Mouse (Mus musculus) midbrain, embryonic 14.5 days (tissue): Measurements from ENCODE around the gene Cntfr. TPM values are rescaled to one million over a fixed set of nuclear protein-coding genes. Genes with fewer than 3 reads are reported as not detected.
"Not testable (repeated sequence)": the region's sequence is repeated elsewhere in the genome, so short reads cannot be mapped to it uniquely, and the experiment has no call there.

Experiments
- ATAC-seq: fragments of 200-750 bp; cut with Nextera tagmentation; 2 replicates; pipeline ENCODE4 v1.8.0; 2017; ENCODE audit warnings: moderate number of reproducible peaks, moderate library complexity; ENCODE audit not compliant: low FRiP score, low TSS enrichment
- DNase-seq: peaks from one replicate; pipeline ENCODE4 v3.0.0-alpha.2; 2015
- H3K27ac ChIP-seq: fragments of 300-500 bp; sonication (generic); replicated peaks from 2 replicates; pipeline ENCODE4 v1.5.1; 2014; ENCODE audit warnings: mild to moderate bottlenecking, low read depth, low read length, moderate library complexity
- H3K27me3 ChIP-seq: fragments of 300-500 bp; sonication (generic); 2 replicates; pipeline ENCODE4 v1.6.1; 2014; ENCODE audit warnings: low read length, control low read depth, mixed read lengths; ENCODE audit not compliant: control insufficient read depth, insufficient read depth
- H3K36me3 ChIP-seq: fragments of 300-500 bp; sonication (generic); 2 replicates; pipeline ENCODE4 v1.6.1; 2014; ENCODE audit warnings: low read length, control low read depth; ENCODE audit not compliant: control insufficient read depth, insufficient read depth
- H3K4me1 ChIP-seq: fragments of 300-500 bp; sonication (generic); 2 replicates; pipeline ENCODE4 v1.6.1; 2014; ENCODE audit warnings: mild to moderate bottlenecking, antibody characterized with exemption, low read length, control low read depth; ENCODE audit not compliant: control insufficient read depth, insufficient read depth
- H3K4me2 ChIP-seq: fragments of 300-500 bp; sonication (generic); 2 replicates; pipeline ENCODE4 v1.6.1; 2014; ENCODE audit warnings: mild to moderate bottlenecking, low read length, moderate library complexity
- H3K4me3 ChIP-seq: fragments of 300-500 bp; sonication (generic); replicated peaks from 2 replicates; pipeline ENCODE4 v1.5.1; 2014; ENCODE audit warnings: low read depth, low read length
- H3K9ac ChIP-seq: fragments of 300-500 bp; sonication (generic); replicated peaks from 2 replicates; pipeline ENCODE4 v1.6.1; 2014; ENCODE audit warnings: mild to moderate bottlenecking, low read length, moderate library complexity
- H3K9me3 ChIP-seq: fragments of 300-500 bp; sonication (generic); 2 replicates; pipeline ENCODE4 v1.6.1; 2016; ENCODE audit warnings: low read length, control low read depth, mixed read lengths; ENCODE audit not compliant: control insufficient read depth
- WGBS: fragments of 180-500 bp; shearing (Covaris S2); extraction: QIAGEN DNeasy Blood & Tissue Kit; methylation state at CpG from one replicate; pipeline ENCODE4 v1.1.7; 2014; 5-methylcytosine and 5-hydroxymethylcytosine counted together
- polyA plus RNA-seq: library from polyadenylated mRNA; unstranded; fragments of >200 nt; fragmentation: Nextera tagmentation; extraction: Ambion mirVana; gene quantifications from 2 replicates; pipeline ENCODE4 v1.2.1, GENCODE M21; 2014

Cntfr gene
- polyA plus RNA-seq, 1 experiment from 2014 or later, result 23.9 TPM

DNA sequence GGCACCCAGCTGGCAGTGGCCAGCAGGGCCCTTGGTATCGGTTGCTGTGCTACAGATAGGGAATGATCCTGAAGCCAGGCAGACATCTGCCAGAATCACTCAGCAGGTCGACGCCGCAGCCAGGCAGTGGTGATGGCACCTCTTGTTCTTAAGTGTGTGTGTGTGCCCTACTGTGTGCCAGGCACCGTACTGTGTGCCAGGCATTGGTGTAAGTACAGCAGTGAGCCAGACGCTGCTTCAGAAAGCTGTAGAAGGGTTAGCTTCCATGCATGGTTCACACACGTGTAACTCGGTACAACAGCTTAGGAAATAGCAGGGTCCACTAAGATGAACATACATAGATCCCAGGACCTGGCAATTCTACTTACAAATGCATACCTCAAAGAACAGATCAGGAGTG, 3.3 kb upstream of the Cntfr start:
- H3K9ac ChIP-seq, H3K27ac ChIP-seq, H3K9me3 ChIP-seq, H3K36me3 ChIP-seq, H3K4me3 ChIP-seq, H3K4me1 ChIP-seq, DNase-seq, H3K4me2 ChIP-seq, ATAC-seq, H3K27me3 ChIP-seq: not testable (repeated sequence)
- 81% methylated on average over 2 of the region's 8 CpGs for WGBS

DNA sequence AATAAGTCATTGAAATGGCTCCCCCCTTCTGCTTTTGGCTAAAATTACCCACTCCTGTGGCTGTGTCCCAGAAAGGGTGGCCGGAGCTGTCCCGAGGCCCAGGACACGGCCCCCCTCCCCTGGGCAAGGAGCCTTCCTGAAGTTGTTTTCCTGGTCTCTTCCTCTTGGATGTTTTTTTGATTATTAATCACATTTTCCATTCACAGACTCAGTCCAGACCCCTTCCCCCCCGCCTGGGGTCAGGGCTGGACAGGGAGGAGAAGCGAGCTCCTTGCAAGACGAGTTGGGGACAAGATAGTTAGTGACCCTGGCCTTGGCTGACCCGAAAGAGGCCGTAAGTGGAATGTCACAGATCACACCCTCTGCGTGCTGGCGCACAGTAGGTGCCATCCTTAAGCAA, 2.9 kb upstream of the Cntfr start, which contains the start of gene Il11ra1:
Gene Il11ra1, plus strand, starts transcription at position 207 of the 400 bp plus-strand sequence.
- H3K9me3 ChIP-seq, H3K4me2 ChIP-seq, DNase-seq, H3K36me3 ChIP-seq, H3K9ac ChIP-seq, ATAC-seq, H3K4me3 ChIP-seq, H3K27me3 ChIP-seq, H3K4me1 ChIP-seq, H3K27ac ChIP-seq: not testable (repeated sequence)
- 84% methylated on average over 10 of the region's 10 CpGs for WGBS

- H3K36me3 ChIP-seq, H3K9me3 ChIP-seq, DNase-seq, ATAC-seq, H3K4me3 ChIP-seq, H3K4me1 ChIP-seq, H3K27me3 ChIP-seq, H3K9ac ChIP-seq, H3K27ac ChIP-seq: not testable (repeated sequence)
- 9% methylated on average over 23 of the region's 32 CpGs for WGBS
- H3K4me2 ChIP-seq, result 0 out of 2 replicates have a peak overlapping the region, but pooled peaks have one; percentile 17
These were observed 1.6 kb upstream of the Cntfr start for GRCm38 (mm10) chr4:41698421-41699016.

DNA sequence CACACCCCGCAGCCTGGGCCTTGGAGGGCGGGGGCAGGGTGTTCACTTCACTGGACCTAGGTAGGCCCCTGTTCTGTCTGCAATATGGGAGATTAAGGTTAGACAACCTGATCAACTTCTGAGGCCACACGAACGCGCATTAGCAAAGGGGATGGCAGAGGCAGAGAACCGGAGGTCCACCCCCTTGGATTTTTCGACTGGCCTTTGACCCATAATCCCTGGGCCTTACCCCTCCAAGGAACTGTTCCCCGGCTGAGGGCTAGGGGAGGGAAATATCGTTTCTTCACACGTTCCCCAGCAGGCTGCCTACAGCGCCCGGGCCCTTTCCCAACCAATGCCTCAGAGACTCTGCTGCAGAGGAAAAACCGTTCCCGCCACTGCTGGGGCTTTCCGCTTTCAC, 437 bp downstream of the Cntfr start:
- WGBS, result 4% methylated on average over 11 of the region's 15 CpGs
- not testable (repeated sequence) for H3K4me2 ChIP-seq, DNase-seq, H3K27me3 ChIP-seq, H3K4me1 ChIP-seq, H3K4me3 ChIP-seq, H3K9ac ChIP-seq, H3K27ac ChIP-seq, H3K9me3 ChIP-seq, H3K36me3 ChIP-seq, ATAC-seq

DNA sequence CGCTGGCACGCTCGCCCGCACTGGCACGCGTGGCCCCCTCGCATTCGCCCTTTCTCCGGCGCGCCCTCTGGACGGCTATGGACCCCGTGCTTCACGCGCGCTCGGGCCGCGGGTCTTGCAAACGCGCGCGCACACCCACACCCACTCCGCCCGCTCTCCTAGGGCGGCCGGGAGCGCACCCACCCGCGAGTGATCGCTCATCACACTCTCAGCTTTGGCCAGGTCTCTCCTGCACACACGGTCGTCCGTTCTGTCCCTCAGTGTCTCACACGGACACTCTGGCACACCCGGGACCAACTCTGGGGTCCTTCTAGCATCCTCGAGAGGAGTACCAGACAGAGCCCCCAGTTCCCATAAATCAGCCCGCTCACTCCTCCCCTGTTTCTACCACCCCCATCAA, 1.1 kb downstream of the Cntfr start:
- ATAC-seq, H3K36me3 ChIP-seq, DNase-seq, H3K9ac ChIP-seq, H3K4me3 ChIP-seq, H3K27ac ChIP-seq, H3K27me3 ChIP-seq, H3K4me1 ChIP-seq, H3K9me3 ChIP-seq: not testable (repeated sequence)
- WGBS, result 2% methylated on average over 12 of the region's 38 CpGs
- peak overlapping the region; percentile 43 for H3K4me2 ChIP-seq

DNA sequence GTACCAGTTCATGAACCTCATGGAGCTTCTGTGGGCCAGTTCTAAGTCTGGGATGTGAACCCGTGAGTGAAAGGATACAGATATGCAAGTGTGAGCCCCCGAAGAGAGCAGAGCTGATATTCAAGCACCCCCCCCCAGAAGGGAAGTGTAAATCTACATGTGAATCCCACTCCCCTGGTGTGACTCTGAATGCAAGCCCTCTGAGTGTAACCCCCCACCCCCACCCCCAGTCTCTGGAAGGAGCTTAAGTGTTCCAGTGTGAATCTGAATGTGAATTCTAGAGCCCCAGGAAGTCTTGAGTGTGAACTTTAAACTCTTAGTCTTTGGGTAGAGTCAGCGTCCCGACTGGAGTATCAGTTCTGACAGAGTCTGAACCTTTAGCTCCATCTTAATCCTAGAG, 3.4 kb downstream of the Cntfr start:
- peak overlapping the region; percentile 7; the same call in 1 of the 2 replicates for H3K4me3 ChIP-seq

GRCm38 (mm10) chr4:41690014-41690413, 6.9 kb downstream of the Cntfr start:
- not testable (repeated sequence) for H3K27me3 ChIP-seq, H3K27ac ChIP-seq, H3K36me3 ChIP-seq, H3K9ac ChIP-seq, ATAC-seq, DNase-seq, H3K9me3 ChIP-seq, H3K4me1 ChIP-seq, H3K4me2 ChIP-seq, H3K4me3 ChIP-seq
- WGBS, result no CpG with 5 or more reads among the region's 4 CpGs

More for the DNA sequence above, 3.4 kb downstream of the Cntfr start:
- not testable (repeated sequence) for ATAC-seq, H3K27me3 ChIP-seq, H3K9me3 ChIP-seq, DNase-seq, H3K4me1 ChIP-seq, H3K36me3 ChIP-seq, H3K9ac ChIP-seq, H3K27ac ChIP-seq
- 2% methylated on average over 4 of the region's 4 CpGs for WGBS
- H3K4me2 ChIP-seq, result peak overlapping the region; percentile 42

- not testable (repeated sequence) for DNase-seq, H3K9me3 ChIP-seq, H3K4me2 ChIP-seq, H3K4me1 ChIP-seq, H3K4me3 ChIP-seq, H3K36me3 ChIP-seq, H3K27me3 ChIP-seq, H3K9ac ChIP-seq, ATAC-seq
- H3K27ac ChIP-seq, result peak overlapping the region; percentile 49; the same call in 1 of the 2 replicates
- 46% methylated on average over 1 of the region's 1 CpGs for WGBS
These were observed 8.3 kb downstream of the Cntfr start for GRCm38 (mm10) chr4:41688562-41688961.

DNA sequence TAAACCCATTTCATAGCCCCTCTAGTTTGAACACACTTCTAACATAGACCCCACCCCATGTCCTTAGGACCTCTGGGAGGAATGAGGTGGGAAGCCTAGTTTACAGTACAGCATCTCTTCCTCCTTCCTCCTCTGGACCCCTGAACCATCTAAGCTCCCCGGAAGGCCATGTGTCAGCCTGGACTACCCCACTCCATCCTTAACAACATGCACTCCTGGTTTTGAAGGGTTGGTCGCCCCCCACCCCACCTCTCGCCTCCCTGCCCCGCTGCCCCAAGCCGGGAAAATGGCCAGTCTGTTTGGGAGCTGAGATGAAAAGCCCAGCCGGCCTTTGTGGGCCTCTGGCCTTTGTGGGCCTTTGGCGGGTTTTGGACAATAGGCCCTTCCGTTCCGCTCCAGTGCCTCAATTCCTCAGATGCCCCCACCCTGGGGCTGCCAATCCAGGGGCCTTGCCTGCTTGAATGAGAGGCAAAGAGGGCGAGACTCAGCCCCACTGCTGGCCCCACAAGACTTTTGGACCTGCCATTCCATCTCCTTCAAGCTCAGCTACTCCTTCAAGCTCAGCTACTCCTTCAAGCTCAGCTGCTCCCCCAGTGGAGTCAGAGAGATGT, 10.9 kb downstream of the Cntfr start:
- peak overlapping the region; percentile 52 for H3K27ac ChIP-seq

More for the DNA sequence above, 10.9 kb downstream of the Cntfr start:
- H3K4me1 ChIP-seq, result peaks cover 15% of the 10 kb centered on the region
- DNase-seq, H3K9me3 ChIP-seq, H3K27me3 ChIP-seq, H3K4me2 ChIP-seq, H3K36me3 ChIP-seq, H3K9ac ChIP-seq, H3K4me3 ChIP-seq, ATAC-seq: not testable (repeated sequence)
- WGBS, result 2% methylated on average over 10 of the region's 10 CpGs
